Mouse (Mus musculus): ENCODE data around the gene Bcas1.
"Not testable (repeated sequence)": the region's sequence is repeated elsewhere in the genome, so short reads cannot be mapped to it uniquely, and the experiment has no call there.

Bcas1 gene

DNA sequence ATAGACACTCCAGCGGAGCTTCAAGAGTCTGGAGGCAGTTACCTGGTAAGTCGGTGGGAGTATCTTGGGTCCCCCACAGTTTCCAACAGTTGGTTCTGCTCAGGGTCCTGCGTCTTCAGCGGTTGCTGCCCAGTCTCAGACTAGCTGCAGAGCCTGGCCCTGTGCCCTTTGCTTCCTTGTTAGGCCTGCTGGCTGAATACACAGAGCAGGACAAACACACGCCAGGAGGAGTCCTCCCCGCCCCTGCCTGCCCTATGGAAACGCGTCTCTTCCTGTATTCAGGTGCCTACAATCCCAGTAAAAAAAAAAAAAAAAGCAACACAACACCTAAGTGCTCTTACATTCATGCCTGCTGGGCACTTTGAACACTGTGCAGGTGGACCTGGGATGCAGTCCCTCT, at the start of gene Bcas1:
TSS of gene Bcas1 (minus strand) at position 142 of the 400 bp plus-strand sequence.
- DNase-seq (ENCODE audit: low read depth, low spot score) = no peak

DNA sequence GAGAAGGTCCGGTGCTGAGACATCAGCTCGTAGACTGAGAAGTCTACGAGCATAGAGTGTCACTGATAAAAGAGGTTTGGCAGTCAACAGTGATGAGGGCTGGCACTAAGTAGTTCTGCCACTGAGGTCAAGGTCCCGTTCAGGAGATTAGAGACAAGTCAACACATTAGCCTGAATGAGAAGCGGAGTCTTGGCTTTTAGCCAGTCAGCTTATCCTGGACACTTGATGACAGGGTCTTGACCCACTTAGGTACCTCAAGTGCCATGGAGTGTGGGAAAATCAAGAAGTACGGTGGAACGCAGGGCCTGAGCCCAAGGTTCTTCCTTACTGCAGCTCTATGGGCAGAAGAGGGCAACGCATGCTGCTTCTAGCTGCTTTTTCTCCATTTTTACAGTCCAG, 49.0 kb upstream of the Bcas1 start:
- DNase-seq (ENCODE audit: low read depth, low spot score) = no peak

DNA sequence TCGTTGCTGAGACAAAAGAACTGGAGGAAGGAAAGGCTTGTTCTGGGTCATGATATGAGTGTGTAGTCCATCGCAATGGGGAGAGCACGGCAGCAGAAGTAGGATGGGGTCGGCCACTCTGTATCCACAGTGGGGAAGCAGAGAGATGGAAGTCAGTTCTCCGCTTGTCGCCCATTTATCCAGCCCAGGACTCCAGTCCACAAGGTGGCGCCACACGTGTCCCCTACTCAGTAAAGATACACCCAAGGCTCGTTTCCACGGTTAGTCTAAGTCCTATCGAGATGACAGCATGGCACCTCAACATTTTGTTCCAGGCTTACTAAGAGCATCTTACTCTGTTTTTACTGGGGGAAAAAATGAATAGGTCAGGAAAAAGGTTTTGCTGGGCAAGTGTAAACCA, 48.6 kb upstream of the Bcas1 start:
- peak; percentile 83 for DNase-seq (ENCODE audit: low read depth, low spot score)

GRCm38 (mm10) chr2:170475164-170475563, 47.5 kb upstream of the Bcas1 start:
- DNase-seq (ENCODE audit: low read depth, low spot score) = no peak

- DNase-seq (ENCODE audit: low read depth, low spot score) = no peak
Observed at GRCm38 (mm10) chr2:170474125-170474524, 46.5 kb upstream of the Bcas1 start.

DNA sequence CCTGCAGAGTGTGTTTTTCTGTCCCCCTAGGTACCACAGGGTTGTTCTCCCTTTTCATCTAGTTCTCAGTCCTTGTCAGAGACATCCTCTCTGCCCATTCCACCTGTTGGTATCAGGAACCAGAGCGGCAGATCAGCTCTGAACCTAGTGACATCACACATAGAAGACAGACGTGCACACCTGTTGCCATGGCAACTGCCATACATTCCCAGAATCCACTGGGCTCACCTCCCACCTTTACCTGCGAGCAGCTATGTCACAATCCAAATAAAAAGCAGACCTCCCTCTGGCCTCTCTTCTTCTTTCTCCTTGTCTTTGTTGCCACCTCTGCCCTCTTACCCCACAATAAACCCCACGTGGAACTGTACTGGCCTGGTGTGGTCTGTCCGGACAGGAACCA, 42.9 kb upstream of the Bcas1 start:
- DNase-seq (ENCODE audit: low read depth, low spot score) = peak; percentile 69

DNA sequence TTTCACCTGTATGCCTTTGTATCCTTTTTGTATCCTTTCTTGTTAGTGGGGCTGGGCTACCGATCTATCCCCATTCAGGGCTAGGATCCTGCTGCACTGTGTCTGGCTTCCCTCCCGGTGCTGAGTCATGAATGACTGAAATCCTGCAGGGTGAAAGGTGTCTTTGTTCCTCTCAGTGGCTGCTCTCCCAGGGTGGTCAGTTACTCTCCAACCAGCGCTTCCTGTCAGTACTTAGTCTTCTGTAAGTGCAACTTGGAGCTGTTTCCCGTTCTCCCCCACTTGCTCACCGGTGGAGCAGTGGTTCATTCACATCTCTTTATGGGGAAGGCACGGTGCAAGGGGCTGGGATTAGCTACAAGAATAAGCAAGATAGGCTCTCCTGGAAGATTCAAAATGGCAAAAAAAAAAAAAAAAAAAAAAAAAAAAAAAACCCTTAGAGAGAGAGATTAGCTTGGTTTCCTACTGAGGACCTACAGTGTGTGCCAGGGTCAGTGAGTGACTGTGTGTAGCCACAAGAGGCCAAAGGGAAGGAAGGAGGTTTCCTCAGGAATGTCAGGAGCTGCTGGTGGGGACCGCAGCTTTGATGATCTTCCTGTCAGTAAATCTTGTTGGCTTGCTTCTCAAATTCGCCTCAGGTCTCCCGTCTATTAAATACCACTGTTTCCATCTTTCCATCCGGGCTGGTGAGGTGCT, 42.1 kb upstream of the Bcas1 start:
- peak; percentile 94 for DNase-seq (ENCODE audit: low read depth, low spot score)

GRCm38 (mm10) chr2:170468009-170468408, 40.4 kb upstream of the Bcas1 start:
- DNase-seq (ENCODE audit: low read depth, low spot score) = peak; percentile 82

DNA sequence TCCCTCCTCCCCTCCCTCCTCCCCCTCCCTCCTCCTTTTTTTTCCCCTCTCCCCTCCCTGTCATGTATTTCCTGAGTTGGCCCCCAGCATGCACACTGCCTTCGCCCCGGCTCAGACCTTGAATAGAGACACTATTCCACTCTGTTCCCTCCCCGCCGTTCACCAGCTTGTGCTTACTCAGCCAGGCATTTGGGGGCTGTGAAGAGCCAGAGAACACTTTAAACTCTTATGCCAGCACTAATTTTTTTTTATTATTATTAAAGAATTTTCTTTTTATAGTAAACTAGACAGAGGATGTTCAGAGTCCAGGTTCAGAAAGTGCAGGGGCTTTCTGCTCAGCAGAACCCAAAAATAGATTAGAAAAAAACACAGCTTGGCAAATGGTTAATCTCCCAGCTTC, 37.2 kb upstream of the Bcas1 start:
- no peak for DNase-seq (ENCODE audit: low read depth, low spot score)

DNA sequence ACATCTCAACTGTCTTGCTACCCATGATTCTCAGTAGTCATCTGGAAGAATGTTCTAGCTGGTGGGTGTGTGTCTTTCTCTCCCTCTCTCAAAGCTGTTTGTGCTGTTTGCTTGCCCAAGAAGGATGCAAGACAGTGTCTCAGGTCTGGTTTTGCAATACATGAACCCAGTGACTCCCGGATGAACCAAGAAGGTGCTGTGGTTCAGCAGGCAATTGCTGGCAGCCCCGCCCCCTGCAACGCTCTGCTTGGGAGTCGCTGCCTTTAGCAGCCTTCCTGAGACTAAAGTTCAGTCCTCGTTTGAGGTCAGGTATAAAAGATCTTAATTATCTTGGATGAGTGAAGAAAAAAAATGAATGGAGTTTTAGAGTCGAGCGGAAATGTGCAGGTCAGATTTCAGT, 34.0 kb upstream of the Bcas1 start:
- no peak for DNase-seq (ENCODE audit: low read depth, low spot score)

DNA sequence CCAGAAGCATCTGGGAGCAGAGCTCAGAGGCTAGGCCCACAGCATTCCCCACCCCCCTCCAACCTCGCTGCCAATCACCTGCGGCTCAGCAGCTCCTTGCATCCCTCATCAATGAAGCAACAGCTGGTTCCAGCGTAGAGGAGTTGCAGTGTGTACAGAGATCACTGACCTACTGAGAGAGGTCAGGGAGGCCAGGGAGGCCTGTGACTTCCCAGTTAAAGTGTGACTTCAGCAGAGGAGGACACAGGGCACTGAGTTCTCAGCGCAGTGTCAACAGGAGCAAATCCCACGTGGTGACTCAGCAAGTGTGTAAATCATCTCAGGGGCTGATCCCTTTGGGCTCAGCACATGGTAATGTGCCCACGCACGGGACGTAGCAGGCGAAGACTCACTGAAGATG, 32.2 kb upstream of the Bcas1 start:
- peak; percentile 51 for DNase-seq (ENCODE audit: low read depth, low spot score)

GRCm38 (mm10) chr2:170459183-170459582, 31.5 kb upstream of the Bcas1 start:
- DNase-seq (ENCODE audit: low read depth, low spot score) = no peak

- not testable (repeated sequence) for DNase-seq (ENCODE audit: low read depth, low spot score)
Observed at GRCm38 (mm10) chr2:170453809-170454208, 26.2 kb upstream of the Bcas1 start.

DNA sequence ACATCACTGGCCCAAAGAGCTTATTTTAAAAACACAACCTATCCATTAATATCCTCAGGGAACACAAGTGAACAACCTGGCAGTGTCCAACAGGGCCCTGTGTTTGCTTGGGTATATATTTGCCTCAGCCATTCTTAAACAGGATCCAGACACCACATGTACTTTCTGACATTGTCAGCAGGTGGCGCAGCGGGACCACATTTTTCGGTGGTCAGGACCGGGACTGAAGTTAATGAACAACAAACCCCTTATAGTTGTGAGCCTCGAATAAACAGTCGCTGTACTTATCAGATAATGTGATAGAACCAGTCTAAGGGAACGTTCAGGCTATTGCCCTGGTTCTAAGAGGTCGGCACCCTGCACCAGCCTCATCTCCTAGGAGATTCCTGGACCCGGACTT, 23.3 kb upstream of the Bcas1 start:
- DNase-seq (ENCODE audit: low read depth, low spot score) = peak; percentile 71

DNA sequence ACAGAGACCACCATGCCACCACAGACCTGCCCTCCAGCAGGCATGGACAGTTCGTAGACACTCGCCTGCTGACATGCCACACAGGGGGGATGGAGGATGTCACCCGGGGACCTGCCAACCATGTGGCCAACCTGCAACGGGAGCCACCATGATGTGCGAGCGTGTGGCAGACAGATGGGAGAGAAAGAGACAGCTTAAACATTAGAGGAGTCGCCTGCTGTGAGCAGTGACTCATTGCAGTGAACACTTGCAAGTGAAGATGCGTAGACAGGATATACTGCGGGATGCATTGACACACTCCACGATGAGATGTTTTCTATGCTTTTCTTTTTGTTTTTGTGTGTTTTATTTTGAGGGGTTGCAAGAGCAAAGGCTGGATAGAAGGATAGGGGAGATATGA, 20.0 kb upstream of the Bcas1 start:
- no peak for DNase-seq (ENCODE audit: low read depth, low spot score)

GRCm38 (mm10) chr2:170446843-170447383, 19.3 kb upstream of the Bcas1 start:
- no peak for DNase-seq (ENCODE audit: low read depth, low spot score)

DNA sequence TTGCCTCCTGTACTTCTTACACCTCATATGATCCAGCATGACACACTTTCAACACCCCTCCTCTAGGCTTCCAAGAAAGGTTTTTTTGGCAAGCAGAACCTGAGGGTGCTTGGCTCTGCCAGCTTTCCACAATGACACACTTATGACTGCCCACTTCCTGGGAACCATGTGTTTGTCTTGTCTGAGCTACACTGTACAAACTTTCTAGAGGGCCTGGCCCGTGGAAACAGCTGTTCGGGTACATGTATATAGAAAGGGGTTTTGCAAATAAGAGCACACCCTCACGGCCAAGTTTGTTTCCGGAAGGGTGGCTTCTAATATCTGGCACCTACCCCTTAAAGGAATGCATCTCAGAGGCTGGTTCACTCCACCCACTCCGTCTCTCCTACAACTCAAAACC, 18.2 kb upstream of the Bcas1 start:
- DNase-seq (ENCODE audit: low read depth, low spot score) = no peak

DNA sequence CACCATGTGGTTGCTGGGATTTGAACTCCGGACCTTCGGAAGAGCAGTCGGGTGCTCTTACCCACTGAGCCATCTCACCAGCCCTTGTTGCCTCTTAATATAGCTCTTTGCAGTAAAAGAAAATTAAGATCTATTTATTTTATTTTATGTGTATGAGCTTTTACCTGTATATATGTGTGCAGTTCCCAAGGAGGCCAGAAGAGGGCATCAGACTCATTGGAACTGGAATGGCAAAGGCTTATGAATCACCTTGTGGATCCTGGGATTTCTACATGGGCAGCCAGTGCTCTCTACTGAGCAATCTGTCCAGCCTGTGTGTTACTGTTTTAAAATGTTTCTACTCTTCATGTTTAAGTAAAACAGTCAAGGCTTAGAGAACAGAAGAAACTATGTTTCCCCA, 14.9 kb upstream of the Bcas1 start:
- DNase-seq (ENCODE audit: low read depth, low spot score) = peak; percentile 74

GRCm38 (mm10) chr2:170438782-170439181, 11.1 kb upstream of the Bcas1 start:
- no peak for DNase-seq (ENCODE audit: low read depth, low spot score)

GRCm38 (mm10) chr2:170436204-170436603, 8.6 kb upstream of the Bcas1 start:
- DNase-seq (ENCODE audit: low read depth, low spot score) = no peak

- no peak for DNase-seq (ENCODE audit: low read depth, low spot score)
Observed at GRCm38 (mm10) chr2:170432152-170432551, 4.5 kb upstream of the Bcas1 start.

DNA sequence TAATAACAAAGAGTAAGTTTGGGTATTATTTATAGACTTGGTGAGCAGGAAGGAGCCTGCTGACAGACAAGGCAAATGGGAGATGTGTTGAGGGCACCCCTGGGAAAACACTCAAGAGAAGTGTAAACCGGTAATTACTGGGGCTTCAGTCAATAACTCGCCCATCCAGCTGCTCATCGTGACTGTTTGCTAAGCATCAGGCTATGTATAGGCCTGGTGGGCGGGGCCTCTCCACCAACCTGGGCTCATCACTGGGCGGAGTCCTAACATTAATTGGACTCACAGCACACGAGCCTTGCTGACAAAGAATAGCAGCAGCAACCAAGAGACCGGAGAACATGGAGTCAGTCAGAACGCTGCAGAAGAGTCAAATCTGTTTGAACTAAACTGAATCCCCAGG, 1.3 kb upstream of the Bcas1 start:
- DNase-seq (ENCODE audit: low read depth, low spot score) = peak; percentile 39

DNA sequence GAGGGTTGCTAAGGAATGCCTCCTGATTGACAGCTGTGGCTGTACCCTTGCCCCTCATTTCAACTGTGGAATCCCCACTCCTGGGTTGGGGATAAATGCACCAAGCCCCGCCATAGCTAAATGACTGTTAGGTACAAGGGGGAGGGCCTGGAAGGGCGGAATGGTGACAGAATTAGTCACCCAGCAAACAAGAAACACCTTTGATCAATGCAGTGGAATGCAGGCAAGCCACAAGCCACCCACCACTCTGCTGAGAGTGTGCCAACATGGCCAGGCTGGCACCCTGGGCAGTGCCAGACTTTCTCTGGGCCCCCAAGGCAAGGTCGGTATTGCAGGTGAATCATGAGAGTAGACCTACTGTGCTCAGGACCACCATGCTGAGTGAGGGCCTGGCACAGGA, 3.5 kb downstream of the Bcas1 start:
- no peak for DNase-seq (ENCODE audit: low read depth, low spot score)

GRCm38 (mm10) chr2:170421924-170422323, 5.7 kb downstream of the Bcas1 start:
- peak; percentile 61 for DNase-seq (ENCODE audit: low read depth, low spot score)
